Mouse (Mus musculus) heart, postnatal 25 days (tissue): ENCODE results near the gene Dapk3. TPM values are rescaled to one million over a fixed set of nuclear protein-coding genes. Genes with fewer than 3 reads are reported as not detected.

Experiments
- DNase-seq: peaks from one replicate; pipeline ENCODE4 v3.0.0; 2022; ENCODE audit warnings: low spot score
- intact Hi-C: fragments of 180-260 bp; cut with DNase I; formaldehyde crosslinking; loops from one replicate; pipeline ENCODE4 v1.15.1; 2025
- total RNA-seq, 2 experiments: library from RNA; stranded (reverse); gene quantifications; 2 replicates each; pipeline ENCODE4 v1.2.3; 2021

Gene Dapk3
- 10 to 100 TPM; 26.4 to 28.7 TPM for total RNA-seq

DNA sequence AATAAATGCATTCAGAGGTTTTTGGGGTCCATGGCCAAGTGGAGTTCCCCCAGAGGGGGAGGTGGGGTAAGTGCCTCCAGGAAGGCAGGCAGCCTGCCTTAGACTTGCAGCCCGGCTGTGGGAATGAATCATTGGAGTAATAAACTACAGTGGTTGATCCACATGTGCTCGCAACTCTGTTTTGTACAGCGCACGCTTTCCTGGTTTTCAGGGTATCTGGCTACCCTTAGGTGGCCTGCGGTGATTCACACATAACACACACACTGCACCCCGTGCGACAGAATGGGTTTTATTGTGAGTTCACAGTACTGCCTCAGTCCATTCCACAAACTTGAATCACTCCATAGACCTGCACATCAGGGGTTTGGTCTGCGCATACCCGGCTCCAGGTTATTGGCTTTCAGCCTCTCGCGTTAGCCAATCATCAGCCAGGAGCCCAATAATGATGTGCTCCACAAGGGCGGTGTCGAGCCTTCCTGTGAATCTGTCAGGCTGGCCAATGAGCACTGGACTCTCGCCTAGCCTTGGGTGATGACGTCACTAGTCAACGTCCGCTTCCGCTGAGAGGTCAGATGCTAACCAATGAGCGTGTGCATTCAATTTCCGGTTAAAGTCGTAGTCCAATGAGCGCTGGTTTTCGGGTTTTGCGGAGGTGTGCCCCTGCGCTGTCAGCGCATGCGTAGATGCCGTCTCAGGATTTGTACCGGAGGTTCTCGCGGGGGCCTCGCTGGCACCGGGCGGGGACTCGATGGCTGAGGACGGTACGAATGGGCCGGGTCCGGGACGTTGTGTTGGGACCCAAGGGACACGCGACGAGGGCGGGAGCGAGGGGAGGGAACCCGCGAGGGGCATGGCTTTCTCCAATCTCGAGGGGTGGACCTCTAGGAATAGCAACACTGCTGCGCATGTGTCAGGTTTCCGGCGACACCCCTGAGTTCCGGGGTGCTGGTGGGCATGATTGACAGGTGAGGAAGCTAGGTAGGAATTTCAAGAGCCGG lies at the start of gene Dapk3:
TSS of gene Dapk3 (plus strand) at position 670 of the 998 bp plus-strand sequence.
- intact Hi-C loops, result no loop called here
- DNase-seq, result peak; percentile 96

DNA sequence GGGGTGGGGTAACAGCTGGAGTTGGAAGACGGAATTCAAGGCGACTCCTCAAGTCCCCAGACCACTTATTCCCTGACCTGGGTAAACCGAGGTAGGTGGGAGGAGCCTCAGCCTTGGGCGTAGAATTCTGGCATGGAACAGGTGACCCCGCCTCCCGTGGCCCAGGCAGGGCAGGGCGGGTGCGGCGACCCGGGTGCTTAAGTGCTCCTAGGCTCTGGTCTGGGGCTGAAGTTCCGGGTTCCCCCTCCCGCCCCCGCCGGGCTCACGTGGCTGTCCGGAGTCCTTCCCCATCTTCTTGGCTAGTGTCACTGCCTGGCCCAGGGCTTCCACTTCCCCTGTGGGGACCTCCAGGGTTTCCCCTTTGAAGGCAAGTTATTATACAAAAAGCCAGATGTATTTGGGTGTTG lies 48.6 kb upstream of the Dapk3 start:
- intact Hi-C loops, result loop anchor here (2.0 kb wide), 1 partner anchor 29 kb away; the partner anchor contains the start of gene Map2k2
- DNase-seq, result peak; percentile 73

DNA sequence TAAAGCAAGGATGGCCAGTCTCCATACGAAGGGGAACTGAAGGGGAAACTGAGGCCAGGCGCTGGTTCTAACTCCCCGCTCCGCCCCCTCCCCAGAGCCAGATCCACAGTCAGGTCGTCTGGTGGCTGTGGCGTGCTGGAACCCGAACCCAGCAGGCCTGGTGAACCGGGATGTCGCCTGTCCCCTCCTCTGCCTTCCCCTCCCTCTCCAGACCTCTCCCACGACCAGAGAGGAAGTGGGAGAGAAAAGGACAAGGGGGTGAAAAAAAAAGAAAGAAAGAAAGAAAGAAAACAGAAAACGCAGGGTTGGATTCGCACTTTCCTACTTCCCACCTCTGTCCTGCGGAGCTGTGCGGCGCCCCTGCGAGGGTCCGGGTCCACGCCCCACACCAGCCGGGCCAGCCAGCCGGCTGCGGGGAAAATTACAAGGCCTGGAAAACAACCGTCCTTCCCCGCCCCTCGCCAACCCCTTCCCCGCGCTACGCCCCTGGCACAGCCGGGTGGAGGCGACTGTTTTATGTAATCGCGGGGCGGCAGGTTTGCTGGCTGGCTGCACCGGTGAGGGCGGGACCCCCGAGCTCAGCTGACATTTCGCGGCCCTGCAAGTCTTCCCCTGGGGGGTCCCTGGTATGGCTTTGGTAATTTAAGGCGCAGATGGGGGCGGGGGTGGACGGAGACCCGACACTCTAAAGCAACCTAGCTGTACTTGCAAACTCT lies 47.7 kb upstream of the Dapk3 start, which contains the start of gene Zbtb7a:
TSS of gene Zbtb7a (plus strand) at position 255 of the 716 bp plus-strand sequence.
- intact Hi-C loops, result loop anchor here (2.0 kb wide), 1 partner anchor 30 kb away; the partner anchor contains the start of gene Map2k2

DNA sequence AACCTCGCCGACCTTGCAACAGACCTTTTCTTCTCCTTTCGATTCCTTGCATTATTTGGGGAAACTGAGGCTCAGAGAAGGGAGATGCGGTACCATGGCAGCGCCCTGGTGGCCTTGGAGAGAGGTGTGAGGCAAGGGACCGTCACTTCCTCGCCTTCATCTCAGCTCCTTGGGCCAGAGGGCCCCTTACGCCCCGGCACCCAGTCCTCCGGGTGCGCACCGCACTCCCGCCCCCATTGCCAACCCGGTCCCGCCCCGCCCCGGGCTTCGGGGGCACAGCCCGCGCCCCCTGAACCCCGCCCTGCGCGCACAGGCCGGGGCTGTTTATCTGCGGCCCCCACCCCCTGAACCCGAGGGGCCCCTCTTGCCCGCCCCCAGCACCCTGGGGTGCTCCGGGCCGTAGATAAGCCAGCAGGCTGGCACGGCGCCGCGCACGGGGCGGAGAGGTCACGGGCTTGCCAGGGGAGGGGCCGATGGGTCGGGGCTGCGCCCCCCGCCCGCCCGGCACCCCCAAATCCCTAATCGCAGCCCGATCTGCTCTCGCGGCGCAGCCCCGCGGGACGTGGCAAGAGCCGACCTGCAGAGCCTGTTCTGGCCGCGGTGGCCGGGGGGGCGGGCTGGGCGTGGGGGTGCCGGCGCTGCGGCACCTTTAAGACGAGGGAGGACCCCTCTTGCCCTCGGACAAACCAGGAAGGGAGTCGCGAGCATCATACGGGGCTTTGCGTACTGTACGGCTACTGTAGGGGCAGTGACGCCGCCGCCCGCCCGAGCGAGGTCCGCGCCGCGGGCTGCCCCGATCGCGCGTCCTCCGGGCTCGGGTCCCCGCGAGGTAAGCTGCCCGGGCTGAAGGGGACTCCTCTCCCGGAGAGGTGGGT lies 46.7 kb upstream of the Dapk3 start:
- DNase-seq, result peak; percentile 71
- intact Hi-C loops, result loop anchor here (2.0 kb wide), 1 partner anchor 31 kb away; the partner anchor contains the start of gene Map2k2

More for the DNA sequence above, 47.7 kb upstream of the Dapk3 start, which contains the start of gene Zbtb7a:
- no peak for DNase-seq

DNA sequence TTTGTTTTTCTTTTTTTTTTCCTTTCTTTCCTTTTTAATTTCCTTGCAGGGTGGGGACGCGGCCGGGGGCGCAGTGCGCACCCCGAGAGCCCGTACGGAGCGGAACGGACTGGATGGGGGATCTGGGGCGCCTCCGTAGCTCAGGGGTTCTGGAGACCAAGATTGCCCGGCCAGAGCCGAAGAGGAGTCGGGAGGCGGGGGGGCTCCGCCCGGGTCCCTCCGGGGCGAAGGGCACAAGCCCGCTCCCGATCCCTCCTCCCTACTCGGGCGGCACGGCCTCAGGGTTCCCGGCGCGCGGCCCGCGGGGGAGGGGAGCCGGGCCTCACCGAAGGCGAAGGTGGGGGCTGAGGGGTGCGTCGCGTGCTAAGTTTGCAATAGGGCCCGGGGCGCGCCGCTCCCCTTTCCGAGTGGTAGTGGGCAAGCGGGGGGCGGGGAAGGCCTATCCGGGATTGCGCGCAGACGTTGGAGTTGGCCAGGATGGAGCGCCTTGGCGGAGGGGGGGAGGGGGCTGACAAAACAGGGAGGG lies 46.0 kb upstream of the Dapk3 start:
- DNase-seq, result peak; percentile 70
- intact Hi-C loops, result no loop called here

DNA sequence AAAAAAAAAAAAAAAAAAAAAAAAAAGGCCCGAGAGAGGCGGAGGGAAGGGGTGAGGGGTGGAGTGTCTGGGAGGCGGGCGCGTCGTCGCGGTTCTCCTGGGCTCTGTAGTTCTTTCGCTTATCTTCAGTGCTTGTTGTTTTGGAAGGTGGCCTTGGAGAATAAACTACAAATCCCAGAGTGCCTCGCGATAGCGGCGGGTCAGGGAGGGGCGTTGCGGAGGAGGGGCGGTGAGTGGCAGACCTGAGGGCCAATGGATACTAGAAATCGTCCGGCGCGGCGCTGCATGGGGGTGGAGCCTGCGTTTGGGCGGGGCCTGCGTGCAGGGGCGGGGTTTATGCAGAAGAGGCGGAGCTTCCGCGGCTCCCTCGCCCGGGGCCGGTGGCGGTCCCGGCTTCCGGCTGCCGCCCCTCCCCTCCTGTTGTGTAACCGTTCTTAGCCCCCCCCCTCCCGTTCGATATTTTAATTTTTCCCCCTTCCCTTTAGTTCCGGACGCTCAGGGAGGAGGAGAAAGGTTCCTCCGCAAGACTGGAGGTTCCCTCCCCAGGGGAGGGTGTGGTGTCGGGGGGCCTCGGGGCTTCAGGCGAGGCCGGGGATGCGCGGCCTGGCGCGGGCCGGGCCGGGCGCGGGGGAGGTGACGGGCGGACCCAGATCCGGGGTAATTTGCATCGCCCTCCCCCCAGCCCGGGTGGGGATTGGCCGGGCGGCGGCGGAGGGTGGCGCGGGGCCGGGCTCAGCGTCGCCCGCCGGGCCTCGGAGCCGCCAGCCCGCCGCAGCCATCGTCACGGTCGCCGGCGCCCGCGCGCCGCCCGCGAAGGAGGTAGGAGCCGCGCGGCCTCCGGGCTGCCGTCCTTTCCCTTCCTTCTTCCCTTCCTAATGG lies 45.3 kb upstream of the Dapk3 start:
- DNase-seq, result peak; percentile 98
- intact Hi-C loops, result loop anchor here (2.0 kb wide), 1 partner anchor 29 kb away; the partner anchor contains the start of gene Pias4

- no peak for DNase-seq
- intact Hi-C loops, result loop anchor here (2.0 kb wide), 1 partner anchor 29 kb away; the partner anchor contains the start of gene Pias4
These were observed 44.5 kb upstream of the Dapk3 start for GRCm38 (mm10) chr10:81138131-81138782.

GRCm38 (mm10) chr10:81138821-81139528 lies 43.8 kb upstream of the Dapk3 start:
- no peak for DNase-seq
- intact Hi-C loops, result loop anchor here (2.0 kb wide), 1 partner anchor 28 kb away; the partner anchor contains the start of gene Pias4

GRCm38 (mm10) chr10:81139529-81139846 lies 43.3 kb upstream of the Dapk3 start:
- no peak for DNase-seq
- intact Hi-C loops, result loop anchor here (2.0 kb wide), 1 partner anchor 27 kb away; the partner anchor contains the start of gene Pias4

DNA sequence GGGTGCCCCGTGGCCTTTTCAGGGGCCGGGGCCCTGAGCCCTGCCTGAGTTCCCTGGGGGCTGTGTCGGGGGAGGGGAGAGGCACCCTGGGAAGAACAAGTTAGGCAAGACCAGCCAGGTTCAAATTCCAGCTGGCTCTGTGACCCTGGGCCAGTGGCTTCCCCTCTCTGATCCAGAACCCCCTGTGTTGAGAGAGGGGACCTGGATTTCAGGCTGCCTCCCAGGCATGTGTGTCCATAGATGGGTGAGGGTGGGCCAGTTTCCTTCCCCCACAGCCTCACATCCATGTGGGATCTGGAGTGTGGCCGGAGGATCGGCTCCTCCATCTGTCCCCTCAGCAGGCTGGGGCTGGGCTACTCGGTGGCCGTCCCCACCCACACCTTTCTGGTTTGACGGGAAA lies 42.8 kb upstream of the Dapk3 start:
- no peak for DNase-seq
- intact Hi-C loops, result no loop called here

DNA sequence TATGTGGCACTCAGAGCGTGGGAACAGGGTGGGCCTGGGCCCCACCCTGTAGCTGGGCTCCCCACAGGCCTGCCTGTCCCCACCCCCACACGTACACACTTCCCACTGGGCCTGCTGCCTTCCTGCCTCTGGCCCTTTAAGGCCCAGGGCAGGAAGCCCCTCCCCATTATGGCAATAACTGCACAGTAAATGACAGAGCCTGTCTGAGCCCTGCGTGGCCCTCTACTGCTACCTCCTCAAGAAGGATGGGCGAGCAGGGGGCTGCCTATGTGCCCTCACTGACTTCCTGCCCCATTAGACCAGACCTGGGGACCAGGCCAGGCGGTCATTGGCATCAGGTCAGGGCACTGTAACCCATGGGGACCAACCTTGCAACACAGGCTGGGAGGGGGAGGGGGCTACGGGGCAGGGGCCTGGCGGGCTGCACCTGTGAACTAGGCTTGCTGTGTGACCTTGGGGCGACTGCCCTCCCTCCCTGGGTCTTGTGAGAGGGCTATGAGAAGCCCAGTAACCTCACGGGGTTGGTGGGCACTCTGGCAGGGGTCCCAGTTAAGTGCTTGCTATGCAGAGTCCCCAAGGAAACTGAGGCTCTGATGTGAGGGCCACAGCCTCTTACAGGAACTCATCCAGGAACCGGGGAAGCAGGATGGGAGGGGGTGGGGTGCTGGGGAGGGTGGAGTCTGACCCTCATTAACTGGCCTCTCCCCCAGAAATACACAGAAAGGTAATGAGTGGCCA lies 41.9 kb upstream of the Dapk3 start:
- peak; percentile 54 for DNase-seq
- intact Hi-C loops, result no loop called here

GRCm38 (mm10) chr10:81141455-81142210 lies 41.2 kb upstream of the Dapk3 start:
- intact Hi-C loops, result no loop called here
- DNase-seq, result no peak

GRCm38 (mm10) chr10:81142551-81142981 lies 40.2 kb upstream of the Dapk3 start:
- intact Hi-C loops, result no loop called here
- no peak for DNase-seq

GRCm38 (mm10) chr10:81143157-81143633 lies 39.6 kb upstream of the Dapk3 start:
- no peak for DNase-seq
- intact Hi-C loops, result no loop called here

- intact Hi-C loops, result no loop called here
These were observed 38.9 kb upstream of the Dapk3 start for GRCm38 (mm10) chr10:81143845-81144437.

More at GRCm38 (mm10) chr10:81143845-81144437, 38.9 kb upstream of the Dapk3 start:
- no peak for DNase-seq
